Mouse (Mus musculus) forebrain, embryonic 10.5 days (tissue): ENCODE measurements around the gene Tlr9. TPM values are rescaled to one million over a fixed set of nuclear protein-coding genes. Genes with fewer than 3 reads are reported as not detected.

Experiments
- DNase-seq: peaks from one replicate; pipeline ENCODE4 v3.0.0-alpha.2; 2017; ENCODE audit warnings: low spot score; ENCODE audit errors: extremely low spot score
- H3K27ac ChIP-seq: fragments of 300-500 bp; sonication (generic); 2 replicates; pipeline ENCODE4 v1.5.1; 2016; ENCODE audit warnings: mild to moderate bottlenecking
- H3K27me3 ChIP-seq: fragments of 300-500 bp; sonication (generic); 2 replicates; pipeline ENCODE4 v1.6.1; 2016; ENCODE audit warnings: mild to moderate bottlenecking; ENCODE audit not compliant: poor library complexity, severe bottlenecking
- H3K36me3 ChIP-seq: fragments of 300-500 bp; sonication (generic); replicated peaks from 2 replicates; pipeline ENCODE4 v1.6.1; 2016; ENCODE audit warnings: mild to moderate bottlenecking, moderate library complexity
- H3K4me1 ChIP-seq: fragments of 300-500 bp; sonication (generic); 2 replicates; pipeline ENCODE4 v1.6.1; 2016
- H3K4me3 ChIP-seq: fragments of 300-500 bp; sonication (generic); 2 replicates; pipeline ENCODE4 v1.5.1; 2016; ENCODE audit warnings: mild to moderate bottlenecking, moderate library complexity
- H3K9me3 ChIP-seq: fragments of 300-500 bp; sonication (generic); 2 replicates; pipeline ENCODE4 v1.6.1; 2016; ENCODE audit warnings: mild to moderate bottlenecking, moderate library complexity
- WGBS: fragments of 180-500 bp; shearing (Covaris S2); methylation state at CpG from one replicate; pipeline ENCODE4 v1.1.7; 2016; 5-methylcytosine and 5-hydroxymethylcytosine counted together
- polyA plus RNA-seq: library from polyadenylated mRNA; unstranded; fragments of >200 nt; fragmentation: Nextera tagmentation; extraction: Ambion mirVana; gene quantifications from 2 replicates; pipeline ENCODE4 v1.2.1, GENCODE M21; 2016

Gene Tlr9
- polyA plus RNA-seq, 1 experiment from 2014 or later: not detected

DNA sequence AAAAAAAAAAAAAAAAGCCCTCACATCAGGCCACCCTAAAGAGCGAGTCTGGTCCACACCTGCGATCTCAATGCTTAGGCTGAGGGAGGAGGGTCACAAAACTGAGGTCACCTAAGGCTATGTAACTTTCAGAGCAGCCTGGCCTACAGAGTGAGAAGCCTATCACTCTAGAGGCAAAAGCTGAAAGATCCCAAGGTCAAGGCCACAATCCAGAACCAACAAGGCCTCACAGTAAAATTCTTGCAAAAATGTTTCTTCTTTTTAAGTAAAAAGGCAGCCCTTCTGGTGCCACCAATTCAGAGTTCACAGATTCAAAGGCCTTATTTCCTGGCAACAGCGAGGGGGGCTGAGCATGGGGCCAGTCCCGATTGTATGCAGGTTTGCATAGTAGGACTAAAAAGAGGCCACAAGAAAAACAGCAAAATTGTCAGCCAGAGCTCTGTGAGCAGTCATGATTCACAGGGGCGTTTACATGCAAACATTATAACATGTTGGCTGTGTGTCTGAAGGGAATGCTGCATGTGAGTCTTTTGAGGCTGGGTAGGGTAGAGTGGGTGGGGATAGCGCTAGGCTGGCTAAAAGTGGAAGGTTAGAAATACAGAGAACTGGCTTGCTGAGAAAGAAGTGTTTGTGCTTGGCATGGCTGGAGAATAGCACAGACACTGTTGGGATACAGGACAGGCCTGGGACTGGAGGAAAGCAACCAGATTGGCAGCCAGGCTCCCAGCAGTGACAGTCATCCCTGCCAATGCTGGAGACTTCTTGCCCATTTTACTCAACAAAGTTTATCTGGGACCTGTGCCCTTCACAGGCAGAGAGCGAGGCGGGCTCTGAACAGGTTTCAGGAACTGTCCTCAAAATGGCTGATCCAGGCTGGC lies 28.2 kb upstream of the Tlr9 start:
- Histone ChIP-seq H3K9me3 (no peaks in the 10 kb centered on the region), H3K27me3 (no peaks in the 10 kb centered on the region), H3K36me3 (peaks cover 84% of the 10 kb centered on the region), H3K4me3 (no peak overlapping the region), H3K4me1 (peaks cover 28% of the 10 kb centered on the region), H3K27ac (no peak overlapping the region)
- DNase-seq: no peak
- 90% methylated on average over 8 of the region's 8 CpGs for WGBS

- Histone ChIP-seq H3K36me3 (peaks cover 69% of the 10 kb centered on the region), H3K4me1 (peaks cover 39% of the 10 kb centered on the region), H3K9me3 (no peaks in the 10 kb centered on the region), H3K27me3 (peaks cover 12% of the 10 kb centered on the region), H3K27ac (no peak overlapping the region), H3K4me3 (no peak overlapping the region)
- 90% methylated on average over 8 of the region's 8 CpGs for WGBS
- no peak for DNase-seq
These were observed 26.7 kb upstream of the Tlr9 start for GRCm38 (mm10) chr9:106195693-106196092.

DNA sequence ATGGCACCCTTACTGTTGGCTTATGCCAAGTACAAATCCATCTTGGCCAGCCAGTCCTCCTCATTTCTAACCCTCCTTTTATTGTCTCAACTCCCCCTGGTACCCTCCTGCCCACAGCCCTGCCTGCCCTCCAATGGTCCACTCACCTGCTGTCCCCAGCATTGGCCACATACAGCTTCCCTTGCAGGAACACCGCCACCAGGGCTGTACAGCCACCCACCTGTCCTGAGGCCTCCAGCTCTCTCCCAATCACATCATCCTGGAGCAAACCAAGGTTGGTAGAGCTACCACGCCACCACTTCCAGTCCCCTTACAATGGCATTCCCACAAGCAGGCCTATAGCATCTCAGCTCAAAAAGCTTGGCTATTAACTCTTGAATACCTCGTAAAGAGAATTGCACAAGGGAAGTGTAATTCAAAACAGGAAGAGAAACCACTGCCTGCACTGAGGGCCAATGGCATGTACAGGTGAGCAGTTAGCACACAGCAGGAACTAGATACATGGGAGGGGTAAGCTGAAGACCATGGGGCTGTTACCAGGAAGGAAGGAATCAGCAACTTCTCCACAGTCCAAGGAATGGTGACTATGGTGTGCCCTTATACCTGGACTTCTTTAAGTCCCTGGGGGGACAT lies 25.2 kb upstream of the Tlr9 start:
- no peak for DNase-seq
- 91% methylated on average over 3 of the region's 3 CpGs for WGBS
- Histone ChIP-seq H3K27me3 (peaks cover 22% of the 10 kb centered on the region), H3K9me3 (no peaks in the 10 kb centered on the region), H3K36me3 (peaks cover 54% of the 10 kb centered on the region), H3K27ac (no peak overlapping the region), H3K4me1 (peaks cover 42% of the 10 kb centered on the region), H3K4me3 (no peak overlapping the region; the same call in 1 of the 2 replicates)

DNA sequence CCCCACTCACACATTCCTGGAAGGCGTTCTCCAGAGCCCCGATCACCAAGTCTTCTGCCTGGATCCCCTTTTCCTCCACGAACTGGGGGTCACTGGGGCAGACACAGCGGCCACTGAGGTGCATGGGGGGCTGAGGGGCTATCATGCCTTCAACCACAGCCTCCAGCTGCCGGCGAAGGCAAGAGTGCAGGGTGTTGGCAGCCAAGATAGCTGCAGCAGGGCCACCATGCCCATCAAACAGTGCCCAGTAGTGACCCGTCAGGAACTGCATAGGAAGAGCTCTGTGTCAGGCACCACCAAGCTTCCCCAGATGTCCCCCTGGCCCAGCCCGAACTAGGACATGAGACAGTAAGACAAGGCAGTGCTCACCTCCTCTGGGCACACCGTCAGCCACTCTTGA lies 24.7 kb upstream of the Tlr9 start:
- peaks cover 48% of the 10 kb centered on the region for H3K36me3 ChIP-seq
- WGBS: 95% methylated on average over 9 of the region's 9 CpGs
- no peak for DNase-seq
- no peak overlapping the region for H3K27ac ChIP-seq
- no peaks in the 10 kb centered on the region for H3K9me3 ChIP-seq
- H3K27me3 ChIP-seq: peaks cover 23% of the 10 kb centered on the region
- peaks cover 47% of the 10 kb centered on the region for H3K4me1 ChIP-seq
- H3K4me3 ChIP-seq: peak overlapping the region; percentile 77; the same call in 1 of the 2 replicates

GRCm38 (mm10) chr9:106198962-106199458 lies 23.4 kb upstream of the Tlr9 start:
- peaks cover 37% of the 10 kb centered on the region for H3K36me3 ChIP-seq
- 0% methylated on average over 49 of the region's 51 CpGs for WGBS
- peak overlapping the region; percentile 77 for H3K4me3 ChIP-seq
- H3K27me3 ChIP-seq: peaks cover 29% of the 10 kb centered on the region
- H3K27ac ChIP-seq: peak overlapping the region; percentile 90
- peaks cover 59% of the 10 kb centered on the region for H3K4me1 ChIP-seq
- peak; percentile 76 for DNase-seq
- no peaks in the 10 kb centered on the region for H3K9me3 ChIP-seq

- Histone ChIP-seq H3K4me3 (peak within 1 kb of the TSS; percentile 77), H3K9me3 (no peaks in the 10 kb centered on the region), H3K27ac (peak within 1 kb of the TSS; percentile 90), H3K27me3 (peaks cover 33% of the 10 kb centered on the region), H3K4me1 (peaks cover 66% of the 10 kb centered on the region), H3K36me3 (peaks cover 35% of the 10 kb centered on the region)
- no peak for DNase-seq
- 37% methylated on average over 18 of the region's 18 CpGs for WGBS
These were observed 22.7 kb upstream of the Tlr9 start, which contains the start of gene Ppm1m for GRCm38 (mm10) chr9:106199535-106200272. TSS of gene Ppm1m (minus strand) at chr9:106199746.

- H3K9me3 ChIP-seq: no peaks in the 10 kb centered on the region
- peak overlapping the region; percentile 68; the same call in 1 of the 2 replicates for H3K4me3 ChIP-seq
- WGBS: 86% methylated on average over 3 of the region's 3 CpGs
- DNase-seq: no peak
- H3K27ac ChIP-seq: no peak overlapping the region
- peaks cover 17% of the 10 kb centered on the region for H3K36me3 ChIP-seq
- peaks cover 33% of the 10 kb centered on the region for H3K27me3 ChIP-seq
- H3K4me1 ChIP-seq: peaks cover 78% of the 10 kb centered on the region
These were observed 20.5 kb upstream of the Tlr9 start for GRCm38 (mm10) chr9:106201895-106202294.

DNA sequence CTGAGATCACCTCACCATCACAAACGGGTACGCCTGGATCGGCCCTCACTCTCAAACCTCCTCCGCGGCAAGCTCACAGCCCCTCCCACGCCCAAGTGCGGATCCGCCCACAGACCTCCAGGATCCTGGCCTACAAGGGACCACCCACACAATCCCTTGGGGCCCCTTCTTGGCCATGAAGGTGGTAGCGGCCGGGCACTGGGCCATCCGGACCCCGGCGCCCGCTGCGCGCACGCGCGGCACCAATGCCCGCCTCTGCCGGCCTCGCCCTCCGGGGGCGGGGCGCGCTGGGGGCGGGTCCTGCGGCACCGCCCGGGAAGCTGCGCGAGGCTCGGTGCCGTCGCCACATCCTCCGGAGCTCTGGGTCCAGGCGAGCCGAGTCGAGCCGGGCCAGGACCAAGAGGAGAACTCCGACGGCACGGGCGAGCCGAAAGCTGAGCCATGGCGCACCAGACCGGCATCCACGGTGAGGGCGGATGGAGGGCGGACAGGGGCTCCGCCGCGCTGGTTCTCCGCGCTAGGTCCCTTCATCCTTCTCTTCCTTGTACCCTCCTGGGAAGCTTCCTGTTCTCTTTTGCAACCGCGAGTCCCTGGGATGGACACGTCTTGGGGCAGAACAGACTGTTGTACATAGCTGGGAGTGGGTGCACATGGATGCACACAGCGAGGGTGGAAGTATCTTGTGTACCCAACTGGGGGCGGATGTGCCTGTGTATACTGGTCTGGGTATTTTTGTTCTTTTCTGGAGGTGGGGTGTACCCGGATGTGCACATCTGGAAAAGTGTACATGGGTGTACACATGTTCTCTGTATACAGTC lies 19.4 kb upstream of the Tlr9 start, which contains the start of gene Twf2:
Gene Twf2, plus strand, starts transcription at position 290 of the 818 bp plus-strand sequence.
- Histone ChIP-seq H3K36me3 (peaks cover 18% of the 10 kb centered on the region), H3K27ac (peak within 1 kb of the TSS; percentile 85), H3K4me1 (peaks cover 66% of the 10 kb centered on the region), H3K9me3 (no peaks in the 10 kb centered on the region), H3K27me3 (peaks cover 33% of the 10 kb centered on the region), H3K4me3 (peak within 1 kb of the TSS; percentile 68)
- DNase-seq: peak; percentile 91
- 2% methylated on average over 61 of the region's 61 CpGs for WGBS

GRCm38 (mm10) chr9:106203990-106204851 lies 18.2 kb upstream of the Tlr9 start:
- peak overlapping the region; percentile 68 for H3K4me3 ChIP-seq
- H3K27me3 ChIP-seq: peaks cover 33% of the 10 kb centered on the region
- WGBS: 81% methylated on average over 7 of the region's 7 CpGs
- DNase-seq: no peak
- H3K9me3 ChIP-seq: no peaks in the 10 kb centered on the region
- H3K36me3 ChIP-seq: peaks cover 26% of the 10 kb centered on the region
- H3K4me1 ChIP-seq: peaks cover 54% of the 10 kb centered on the region
- H3K27ac ChIP-seq: peak overlapping the region; percentile 85; the same call in 1 of the 2 replicates

- Histone ChIP-seq H3K4me1 (peaks cover 47% of the 10 kb centered on the region), H3K36me3 (peaks cover 26% of the 10 kb centered on the region), H3K27me3 (peaks cover 20% of the 10 kb centered on the region), H3K9me3 (no peaks in the 10 kb centered on the region), H3K4me3 (no peak overlapping the region), H3K27ac (no peak overlapping the region)
- DNase-seq: no peak
- WGBS: 77% methylated on average over 7 of the region's 7 CpGs
These were observed 16.6 kb upstream of the Tlr9 start for GRCm38 (mm10) chr9:106205713-106206290.

DNA sequence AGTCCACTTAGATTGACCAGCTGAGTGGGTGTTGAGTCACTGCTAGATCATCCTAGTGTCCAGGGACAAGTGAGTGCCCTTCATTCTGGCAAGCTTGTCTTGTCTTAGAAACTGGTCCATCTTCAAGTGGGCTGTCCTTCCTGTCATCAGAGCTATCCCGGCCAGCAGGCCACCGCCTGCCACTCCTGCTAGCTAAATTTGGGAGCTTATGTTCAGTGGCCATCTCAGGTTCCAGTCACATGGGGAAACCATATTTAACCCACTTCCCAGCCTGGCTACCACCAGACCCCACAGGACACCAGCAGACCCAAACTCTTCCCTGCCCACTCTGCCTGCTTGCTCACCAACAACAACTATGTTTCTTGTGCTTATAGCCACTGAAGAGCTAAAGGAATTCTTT lies 15.9 kb upstream of the Tlr9 start:
- peaks cover 26% of the 10 kb centered on the region for H3K36me3 ChIP-seq
- 93% methylated on average over 2 of the region's 2 CpGs for WGBS
- H3K4me1 ChIP-seq: peaks cover 54% of the 10 kb centered on the region
- H3K9me3 ChIP-seq: no peaks in the 10 kb centered on the region
- DNase-seq: no peak
- H3K27me3 ChIP-seq: peaks cover 17% of the 10 kb centered on the region
- no peak overlapping the region for H3K4me3 ChIP-seq
- H3K27ac ChIP-seq: no peak overlapping the region
